Mouse (Mus musculus) cerebellum, adult 18-20 months (tissue): ENCODE measurements around the gene Rhd.

Source experiments
- DNase-seq, 2 experiments: peaks; one replicate each; pipeline ENCODE4 v3.0.0; 2021

Gene Rhd

DNA sequence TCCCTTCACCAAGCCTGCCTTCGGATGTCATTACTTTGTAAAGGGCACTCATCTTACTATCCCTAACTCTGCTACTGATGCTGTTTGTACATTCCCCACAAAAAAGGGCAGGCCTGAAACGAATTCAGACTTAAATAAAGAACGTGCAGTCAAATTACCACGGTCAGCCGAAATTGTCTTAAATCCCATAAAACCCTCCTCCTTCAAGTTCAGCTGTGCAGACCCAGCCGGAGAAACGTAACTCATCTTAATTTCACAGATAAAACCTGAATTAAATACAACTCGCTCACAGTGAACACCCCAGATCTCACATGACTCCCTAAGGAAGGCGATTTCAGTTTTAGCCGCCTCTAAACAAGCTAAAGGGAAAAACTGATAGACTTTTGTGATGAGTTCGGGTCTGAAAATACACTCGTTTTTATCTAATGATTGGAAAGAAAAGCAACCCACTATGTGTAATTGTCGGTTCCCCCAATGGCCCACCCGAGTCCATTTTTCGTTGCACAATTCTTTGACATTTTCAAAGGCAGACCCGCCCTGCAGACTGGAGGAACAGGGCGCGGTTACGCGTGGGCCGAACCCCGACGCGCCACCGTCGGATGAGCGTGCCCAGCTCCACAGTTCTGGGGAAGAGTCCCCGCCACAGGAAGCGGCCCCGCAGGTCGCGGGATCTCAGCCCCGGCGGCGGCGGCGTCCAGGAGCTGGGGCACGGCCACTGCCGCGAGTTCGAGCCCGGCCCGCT lies 50.0 kb downstream of the Rhd start:
- peak in 1 of 2 experiments; percentile 14 for DNase-seq

DNA sequence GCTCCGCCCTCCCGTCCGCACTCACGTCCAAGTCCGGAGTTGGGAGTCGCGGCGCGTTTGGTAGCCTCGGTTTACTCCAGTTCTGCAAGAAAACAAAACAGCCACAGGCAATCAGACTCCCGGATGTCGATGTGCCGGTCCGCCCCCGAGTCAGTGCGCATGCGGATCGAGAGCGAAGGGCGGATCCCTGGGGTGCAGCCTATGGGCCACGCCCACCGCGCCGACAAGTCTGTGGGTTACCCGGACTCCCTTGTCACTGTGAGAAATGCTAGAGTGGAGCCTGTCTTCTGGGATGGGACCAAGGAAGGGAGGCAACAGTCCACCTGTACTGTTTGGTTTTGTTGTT lies 50.5 kb downstream of the Rhd start, which contains the start of gene Tmem50a:
Gene Tmem50a (minus strand): TSS at position 161 of the 346 bp plus-strand sequence.
- peak; percentile 82 to 84 for DNase-seq

DNA sequence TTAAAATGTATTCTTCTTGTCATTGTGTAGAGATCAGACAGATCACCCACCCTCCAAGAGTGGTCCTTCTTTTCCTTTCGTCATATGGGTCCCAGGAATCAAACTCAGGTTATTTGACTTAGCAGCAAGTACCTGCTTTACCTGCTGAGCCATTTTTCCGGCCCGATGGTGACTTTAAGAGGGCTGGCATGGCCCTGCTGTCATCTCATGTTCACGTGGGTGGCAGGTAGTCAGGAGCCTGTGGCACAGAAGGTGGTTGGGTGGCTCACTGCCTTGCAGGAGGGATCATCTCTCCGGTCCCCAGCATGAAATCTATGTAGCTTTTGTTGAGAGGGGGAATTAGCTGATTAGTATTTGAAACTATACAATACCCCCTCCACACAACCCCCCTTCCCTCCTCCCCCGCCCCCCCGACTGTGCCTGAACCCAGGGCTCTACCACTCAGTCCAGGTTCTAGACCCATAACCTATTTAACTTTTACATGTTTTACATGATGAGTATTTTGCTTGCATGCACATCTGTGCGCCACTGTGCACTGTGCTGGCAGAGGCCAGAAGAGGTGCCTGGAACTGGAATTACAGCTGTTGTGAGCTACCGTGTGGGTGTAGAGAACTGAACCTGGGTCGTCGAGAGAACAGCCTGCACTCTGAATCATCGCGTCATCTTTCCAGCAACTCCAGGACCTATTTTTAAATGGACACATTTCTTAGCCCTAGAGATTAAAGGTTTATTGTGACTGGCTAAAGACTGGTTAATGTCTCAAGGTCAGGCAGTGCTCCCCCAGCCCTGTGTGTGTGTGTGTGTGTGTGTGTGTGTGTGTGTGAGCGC lies 51.1 kb downstream of the Rhd start:
- DNase-seq, result no peak

DNA sequence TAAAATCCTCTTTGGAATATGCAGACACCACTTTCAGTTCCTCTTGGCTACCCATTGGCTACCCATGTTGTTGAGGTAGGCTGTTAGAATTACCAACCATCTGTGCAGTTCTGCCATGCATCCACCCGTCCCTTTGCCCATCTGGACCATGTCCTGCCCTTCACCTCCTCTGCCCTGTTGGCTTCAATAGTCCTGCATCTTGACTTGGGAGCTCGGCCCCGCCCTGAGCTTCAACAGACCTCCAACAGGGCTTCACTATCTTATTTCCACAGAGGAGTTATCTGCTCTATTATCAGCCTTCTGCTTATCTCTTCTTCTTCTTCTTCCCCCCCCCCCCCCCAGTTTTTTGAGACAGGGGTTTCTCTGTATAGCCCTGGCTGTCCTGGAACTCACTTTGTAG lies 52.9 kb downstream of the Rhd start:
- no peak for DNase-seq

DNA sequence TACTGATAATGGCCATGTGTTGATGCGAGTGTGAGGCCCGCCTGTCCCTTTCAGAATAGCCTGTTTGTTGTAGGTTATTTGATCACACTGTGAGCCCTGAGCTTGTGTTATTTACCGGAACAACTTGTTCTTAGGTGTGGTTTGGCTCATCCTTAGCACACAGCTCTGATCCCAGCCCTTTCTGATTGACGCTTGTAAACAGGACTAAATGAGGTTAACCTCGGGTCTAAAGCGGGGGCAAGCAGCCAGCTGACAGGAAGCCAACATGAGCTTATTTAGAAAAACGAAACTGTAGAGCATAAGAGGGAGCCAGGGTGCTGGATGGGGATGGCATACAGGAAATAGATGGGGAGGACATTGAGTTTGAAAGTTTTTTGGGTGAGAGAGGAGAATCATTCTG lies 54.0 kb downstream of the Rhd start:
- DNase-seq, result no peak

DNA sequence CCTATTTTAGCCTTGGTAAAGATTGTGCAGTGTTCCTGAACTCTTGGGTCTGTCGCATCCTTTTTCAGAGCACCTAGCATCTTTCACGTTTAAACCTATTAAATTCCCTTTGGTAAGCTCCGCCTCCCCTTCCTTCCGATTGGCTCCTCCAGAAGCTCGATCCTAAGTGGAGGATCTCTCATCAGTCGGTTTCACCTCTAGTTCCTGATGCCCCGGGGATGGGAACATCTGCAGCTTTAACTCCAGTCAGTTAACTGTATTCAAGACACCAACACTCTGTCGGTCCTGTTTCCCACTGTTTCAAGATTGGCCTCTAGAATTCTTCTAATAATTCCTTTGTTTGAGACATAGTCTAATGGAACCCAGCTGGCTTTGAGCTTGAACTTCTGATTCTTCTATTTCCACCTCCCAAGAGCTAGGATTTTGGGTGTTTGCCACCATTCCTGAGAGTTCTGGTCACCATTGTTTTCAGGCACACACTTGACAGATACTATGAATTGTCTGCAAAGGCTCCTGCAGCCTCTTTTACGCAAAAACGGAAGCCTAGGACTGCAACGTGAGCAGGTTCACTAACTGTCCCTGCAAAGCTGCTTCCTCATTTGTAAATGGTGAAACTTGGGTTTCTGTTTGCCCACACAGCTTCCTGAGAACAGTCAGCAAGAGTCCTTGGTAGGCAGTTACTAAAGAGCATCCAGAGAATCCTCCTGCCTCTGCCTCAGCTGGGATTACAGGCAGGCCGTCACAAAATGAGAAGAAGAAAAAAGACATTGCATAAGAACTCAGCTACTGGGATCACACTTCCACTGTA lies 55.6 kb downstream of the Rhd start:
- DNase-seq, result no peak

DNA sequence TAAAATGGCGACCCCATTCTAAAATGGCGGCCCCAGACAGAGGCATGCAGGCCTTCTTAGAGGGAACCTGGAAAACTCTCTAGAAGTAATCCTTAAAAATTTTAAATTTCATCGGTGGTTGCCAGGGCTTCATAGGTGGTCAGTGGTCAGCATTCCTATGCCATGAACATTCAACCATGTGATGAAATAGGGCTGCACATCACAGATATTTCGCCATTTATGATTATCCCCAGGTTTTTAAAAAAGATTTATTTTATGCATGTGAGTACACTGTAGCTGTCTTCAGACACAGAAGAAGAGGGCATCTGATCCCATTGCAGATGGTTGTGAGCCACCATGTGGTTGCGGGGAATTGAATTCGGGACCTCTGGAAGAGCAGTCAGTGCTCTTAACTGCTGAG lies 56.3 kb downstream of the Rhd start:
- DNase-seq, result no peak

DNA sequence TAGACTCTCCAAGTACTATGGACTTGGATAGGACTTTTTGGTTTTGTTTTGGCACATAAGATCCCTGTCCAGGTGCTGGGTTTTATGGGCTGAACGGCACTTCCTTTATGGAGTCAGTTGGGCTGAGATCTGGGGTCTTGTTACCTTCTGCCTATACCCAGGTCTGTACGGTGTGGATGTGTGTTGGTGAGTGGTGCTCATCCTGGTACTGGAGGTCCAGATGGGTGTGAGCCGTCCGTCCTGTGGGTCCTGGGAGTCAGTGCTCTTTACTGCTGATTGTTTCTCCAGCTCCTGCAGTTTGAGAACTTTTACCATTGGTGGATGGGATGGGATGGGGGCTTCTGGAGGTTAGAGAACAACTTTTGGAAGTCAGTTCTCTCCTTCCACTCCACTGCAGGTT lies 57.4 kb downstream of the Rhd start:
- no peak for DNase-seq

DNA sequence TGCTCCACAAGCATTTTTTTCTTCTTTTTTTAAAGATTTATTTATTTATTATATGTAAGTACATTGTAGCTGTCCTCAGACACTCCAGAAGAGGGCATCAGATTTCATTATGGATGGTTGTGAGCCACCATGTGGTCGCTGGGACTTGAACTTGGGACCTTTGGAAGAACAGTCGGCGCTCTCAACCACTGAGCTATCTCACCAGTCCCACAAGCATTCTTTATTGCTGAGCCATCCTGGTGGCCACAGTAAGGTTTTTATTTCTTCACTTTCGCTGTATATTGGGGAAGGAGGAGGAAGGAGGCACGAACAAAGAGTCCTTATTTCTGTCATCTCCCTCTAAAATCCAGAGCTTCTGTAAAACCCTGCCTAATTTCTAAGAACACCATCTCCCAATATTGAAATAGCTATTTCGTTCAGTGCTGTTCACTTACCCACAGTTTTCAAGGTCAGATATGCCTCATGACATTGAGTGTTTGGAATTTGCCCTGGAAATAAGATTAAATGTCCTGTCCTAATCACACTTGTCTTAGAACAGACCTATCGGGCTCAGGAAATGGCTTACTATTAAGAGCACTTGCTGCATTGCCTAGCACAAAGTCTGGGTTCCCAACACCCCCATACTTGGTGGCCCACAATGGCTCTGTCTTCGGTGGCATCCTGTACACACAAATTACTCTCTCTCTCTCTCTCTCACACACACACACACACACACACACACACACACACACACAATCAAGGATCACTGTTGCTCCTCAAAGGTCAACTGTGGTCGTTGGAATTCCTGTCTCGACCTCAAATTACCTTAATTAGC lies 58.0 kb downstream of the Rhd start:
- no peak for DNase-seq

DNA sequence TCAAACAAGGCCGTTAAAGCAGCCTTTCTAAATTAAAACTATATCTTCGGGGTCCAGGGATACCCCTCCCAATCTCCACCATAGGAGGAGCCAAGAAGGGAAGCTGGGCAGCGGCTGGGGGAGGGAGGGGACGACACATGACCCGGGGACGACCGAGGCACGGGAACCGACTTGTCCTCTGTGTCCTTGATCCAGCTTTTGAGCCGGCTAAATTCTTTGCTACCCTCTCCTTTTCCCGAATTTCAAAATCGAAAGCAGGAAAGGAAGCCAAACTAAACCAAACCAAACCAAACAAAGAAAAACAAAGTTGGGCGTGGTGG lies 58.5 kb downstream of the Rhd start:
- DNase-seq, result peak in 1 of 2 experiments; percentile 60

DNA sequence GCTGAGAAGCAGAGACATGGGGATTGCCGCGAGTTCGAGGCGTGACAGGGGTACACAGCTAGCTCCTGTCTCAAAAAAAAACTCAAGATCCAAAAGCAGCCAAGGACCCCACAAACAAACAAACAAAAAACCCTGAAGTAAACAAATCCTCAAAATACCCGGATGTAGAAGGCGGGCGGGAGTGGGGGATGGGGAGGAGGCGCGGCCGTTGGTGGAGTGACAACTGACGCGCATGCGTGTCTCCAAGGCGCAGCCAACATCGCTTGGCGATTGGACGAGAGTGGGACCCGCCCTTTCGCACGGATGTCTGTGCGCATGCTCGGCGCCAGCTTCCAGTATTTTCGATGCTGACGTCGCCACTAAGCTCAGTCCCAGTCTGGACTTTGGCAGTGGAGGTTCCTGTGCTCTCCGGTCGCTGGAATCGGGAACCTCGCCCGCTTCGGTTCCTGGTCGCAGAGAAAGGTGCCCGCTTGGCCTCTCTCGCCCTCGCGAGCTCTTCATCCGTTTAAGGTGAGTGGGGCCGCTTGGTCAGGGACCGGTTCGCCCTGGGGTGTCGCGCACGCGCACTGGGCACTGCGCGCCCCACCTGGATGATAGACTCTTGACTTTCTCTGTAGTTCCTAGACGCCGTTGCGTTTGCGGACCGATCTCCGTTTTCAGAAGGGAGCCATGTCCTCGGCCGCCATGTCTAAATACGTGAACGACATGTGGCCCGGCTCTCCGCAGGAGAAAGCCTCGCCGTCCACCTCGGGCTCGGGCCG lies 59.1 kb downstream of the Rhd start, which contains the start of gene Rsrp1:
Gene Rsrp1 (plus strand): TSS at position 335 of the 761 bp plus-strand sequence.
- peak; percentile 98 to 99 for DNase-seq

DNA sequence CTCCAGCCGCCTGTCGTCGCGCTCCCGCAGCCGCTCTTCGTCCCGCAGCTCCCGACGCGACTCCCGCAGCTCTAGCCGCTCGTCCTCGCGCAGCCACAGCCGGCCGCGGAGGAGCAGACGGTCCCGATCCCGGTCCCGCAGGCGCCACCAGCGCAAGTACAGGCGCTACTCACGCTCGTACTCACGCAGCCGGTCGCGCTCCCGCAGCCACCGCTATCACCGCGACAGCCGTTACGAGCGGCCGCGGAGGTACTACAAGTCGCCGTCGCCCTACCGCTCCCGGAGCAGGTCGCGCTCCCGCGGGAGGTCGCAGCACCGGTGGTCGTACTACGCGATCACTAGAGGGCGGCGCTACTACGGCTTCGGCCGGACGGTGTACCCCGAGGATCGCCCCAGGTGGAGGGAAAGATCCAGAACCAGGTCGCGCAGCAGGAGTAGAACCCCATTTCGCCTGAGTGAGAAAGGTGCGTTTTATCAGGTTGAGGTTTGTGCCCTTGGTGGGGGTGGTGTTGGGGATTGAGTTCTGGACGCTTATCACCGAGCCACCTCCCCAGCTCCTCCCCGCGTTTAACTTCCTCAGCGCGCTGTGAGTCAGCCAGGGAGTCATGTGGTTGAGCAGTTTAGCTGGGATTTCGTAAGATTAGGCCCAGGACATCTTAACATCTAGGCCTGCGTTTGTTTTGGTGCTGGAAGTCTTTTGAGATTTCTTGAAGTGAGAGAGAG lies 59.8 kb downstream of the Rhd start:
- DNase-seq, result peak in 1 of 2 experiments; percentile 38

DNA sequence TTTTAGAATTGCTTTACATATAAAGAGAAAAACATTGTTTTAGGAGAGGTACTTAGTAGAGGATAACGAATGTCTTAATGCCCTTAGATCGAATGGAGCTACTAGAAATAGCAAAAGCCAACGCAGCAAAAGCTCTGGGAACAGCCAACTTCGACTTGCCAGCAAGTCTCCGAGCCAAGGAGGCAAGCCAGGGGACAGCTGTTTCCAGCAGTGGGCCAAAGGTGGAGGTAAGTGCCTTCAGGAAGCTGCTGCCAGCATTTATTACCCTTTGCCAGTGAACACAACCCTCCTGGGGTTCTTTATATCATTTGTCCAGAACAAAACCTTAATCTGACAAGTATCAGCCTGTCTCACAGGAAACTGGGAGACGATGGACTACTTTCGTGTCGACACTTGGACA lies 60.9 kb downstream of the Rhd start:
- no peak for DNase-seq

DNA sequence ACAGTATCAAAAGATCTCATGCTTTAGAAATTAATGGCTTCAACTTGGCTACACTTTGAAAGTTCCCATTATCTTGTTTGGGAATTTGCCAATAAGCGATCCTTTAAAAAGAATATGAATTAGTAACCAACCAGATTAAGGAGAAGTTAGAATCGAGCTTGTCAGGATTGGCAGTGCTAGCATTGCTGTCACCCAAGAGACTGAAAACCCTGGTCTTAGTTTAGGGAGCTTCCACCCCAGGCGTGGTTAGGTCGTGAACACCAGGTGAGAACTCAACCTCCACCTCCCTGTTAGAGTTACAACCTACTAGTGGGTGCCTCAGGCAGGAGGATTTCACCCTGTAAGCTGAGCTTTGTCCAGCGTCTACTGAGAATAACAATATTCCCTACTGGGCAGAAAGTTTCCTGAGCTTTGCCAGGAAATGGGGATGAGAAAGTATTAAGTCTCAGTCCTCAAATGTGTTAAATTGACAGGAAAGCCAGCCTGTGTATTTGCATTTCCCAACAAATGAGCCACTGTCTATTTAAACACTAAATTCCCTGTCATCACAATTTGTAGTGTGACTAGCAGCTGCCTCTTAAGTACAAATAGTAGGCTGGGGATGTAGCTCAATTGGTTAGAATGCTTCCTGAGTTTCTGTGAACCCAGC lies 63.6 kb downstream of the Rhd start:
- no peak for DNase-seq

DNA sequence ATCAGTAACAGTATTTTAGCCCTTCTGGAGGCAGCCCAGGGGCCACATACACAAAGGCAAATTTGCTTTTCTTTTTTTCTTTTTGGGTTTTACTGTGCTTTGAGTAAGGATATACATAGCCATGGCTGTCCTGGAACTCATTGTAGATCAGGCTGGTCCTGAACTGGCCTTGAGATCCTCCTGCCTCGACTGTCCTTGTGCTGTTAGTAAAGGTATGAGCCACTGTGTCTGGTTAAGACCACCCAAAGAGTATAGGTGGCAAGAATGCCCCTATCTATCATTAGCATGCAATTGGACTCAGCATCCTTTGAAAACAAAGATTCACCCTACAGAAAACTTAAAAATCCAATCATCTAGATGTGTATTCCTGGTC lies 64.1 kb downstream of the Rhd start:
- no peak for DNase-seq

DNA sequence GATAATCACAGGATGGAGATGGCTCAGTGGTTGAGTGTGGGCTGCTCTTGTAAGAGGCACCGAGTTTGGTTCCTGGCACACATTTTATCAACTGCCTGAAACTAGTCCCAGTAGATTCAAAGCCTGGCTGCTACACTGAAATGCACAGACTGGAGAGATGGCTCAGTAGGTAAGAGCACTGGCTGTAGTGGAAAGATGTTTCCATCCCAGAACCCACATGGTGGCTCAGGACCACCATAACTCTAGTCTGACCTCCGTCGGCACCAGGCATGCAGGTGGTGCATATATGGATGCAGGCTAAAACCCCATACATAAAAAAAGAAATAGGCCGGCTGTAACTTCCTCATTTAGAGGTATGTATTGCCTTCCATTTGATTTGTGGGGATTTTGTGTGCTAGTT lies 65.2 kb downstream of the Rhd start:
- DNase-seq, result no peak

DNA sequence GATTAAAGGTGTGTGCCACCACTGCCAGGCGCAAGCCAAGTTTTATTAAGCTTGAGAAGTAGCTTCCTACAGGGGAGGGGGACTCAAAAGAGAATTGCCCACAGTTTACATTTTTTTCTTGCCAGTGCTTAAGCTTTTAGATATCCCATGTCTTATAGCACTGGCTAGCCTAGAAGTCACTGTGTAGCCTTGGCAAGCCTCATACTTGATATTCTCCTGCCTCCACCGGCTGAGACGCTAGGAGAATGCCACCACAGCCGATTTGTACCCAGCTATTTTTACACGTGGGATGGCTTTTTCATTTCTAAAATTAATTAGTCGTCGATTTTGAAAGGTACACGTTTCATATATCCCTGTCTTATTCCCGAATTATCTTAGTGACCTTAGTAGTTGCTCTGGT lies 65.9 kb downstream of the Rhd start:
- no peak for DNase-seq

DNA sequence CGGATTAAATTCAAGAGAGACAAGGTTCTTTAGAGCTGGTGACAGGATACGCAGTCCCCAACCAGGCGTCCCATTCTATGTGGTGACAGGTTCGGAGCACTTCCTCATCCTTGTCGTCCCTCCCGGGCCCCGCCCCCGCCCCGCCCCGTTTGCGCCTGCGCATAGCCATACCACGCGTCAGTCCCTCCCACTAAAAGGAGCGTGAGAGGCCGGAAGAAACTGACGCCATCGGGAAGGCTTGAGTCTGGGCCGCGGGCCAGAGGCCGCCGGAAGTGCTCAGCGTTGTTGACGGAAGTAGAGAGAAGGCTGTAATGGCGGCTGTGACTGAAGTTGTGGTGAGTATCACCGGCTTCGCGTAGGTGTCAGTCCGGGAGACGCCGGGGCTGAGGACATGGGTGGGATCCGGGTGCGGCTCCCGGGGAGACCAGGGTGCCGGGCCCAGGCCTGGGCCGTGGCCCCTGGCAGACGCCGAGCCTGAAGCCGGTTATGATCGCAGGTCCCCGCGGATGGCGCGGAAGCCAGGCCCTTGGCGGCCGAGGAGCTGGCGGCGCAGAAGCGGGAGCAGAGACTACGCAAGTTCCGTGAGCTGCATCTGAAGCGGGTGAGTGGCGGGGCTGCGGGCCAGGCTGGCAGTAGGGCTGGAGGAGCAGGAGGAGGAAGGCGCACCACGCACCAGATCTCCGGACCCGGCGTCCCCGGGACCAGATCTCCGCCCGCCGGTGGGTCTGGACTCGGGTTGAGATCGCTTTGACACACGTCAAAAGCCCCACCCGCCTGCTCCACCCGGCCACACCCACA lies 66.5 kb downstream of the Rhd start, which contains the start of gene Syf2:
Gene Syf2 (plus strand): TSS at position 215 of the 798 bp plus-strand sequence.
- DNase-seq, result peak; percentile 94 to 95
